In genomic region chr3:138175551-138175950, GRCm38 (mm10) we compare ENCODE assay signal across 28 mouse cellular contexts. TPM values are rescaled to one million over a fixed set of nuclear protein-coding genes. Genes with fewer than 3 reads are reported as not detected.
"Had no signal": no experiment of that assay in that cellular context is flagged by ENCODE, and none has a peak within 500 bp of the region (broad histone marks: within the 10 kb centered on the region; RNA-seq: fewer than 3 reads in every experiment).

No protein-coding gene starts in this region.

- H3K9ac ChIP-seq: liver, embryonic 13.5 days had no signal

- H3K4me3 ChIP-seq: left cerebral cortex, adult 2 months; liver, embryonic 13.5 days had no signal

- H3K36me3 ChIP-seq: liver, embryonic 13.5 days had no signal

- H3K4me1 ChIP-seq: liver, embryonic 13.5 days had no signal

- H3K27me3 ChIP-seq: liver, embryonic 13.5 days had no signal

- DNase-seq: kidney, adult 11 months; kidney, adult 9 months; kidney, postnatal 25 days; layer of hippocampus, postnatal 36 days; liver, embryonic 13.5 days; lung, postnatal 4 days; midbrain, embryonic 14.5 days; thymus, postnatal 25 days had no signal

- ATAC-seq: hindbrain, postnatal 0 days; inflammation-experienced regulatory T-cells, adult 6 months; lung, postnatal 0 days had no signal

- H3K4me2 ChIP-seq: liver, embryonic 13.5 days; midbrain, embryonic 11.5 days had no signal

- H3K27ac ChIP-seq: hindbrain, postnatal 0 days; left cerebral cortex, adult 2 months; liver, embryonic 13.5 days had no signal

- H3K9me3 ChIP-seq: liver, embryonic 13.5 days had no signal

RNA-seq across cellular contexts. Expression of gene 4930579F01Rik, which starts 18.1 kb away (rescaled TPM):
- total RNA-seq: hindbrain, postnatal 0 days; layer of hippocampus, adult 8-10 months; layer of hippocampus, postnatal 10 days; layer of hippocampus, postnatal 36 days; left cerebral cortex, adult 2 months; left cerebral cortex, postnatal 10 days; left cerebral cortex, postnatal 36 days; liver, adult 2 months; megakaryocyte progenitor cell, adult 5-6 weeks; megakaryocyte-erythroid progenitor cell, adult 5-6 weeks; midbrain, postnatal 0 days had no signal
- polyA plus RNA-seq: inflammation-experienced regulatory T-cells, adult 6 months; limb, embryonic 11.5 days; liver, adult 2 months; liver, embryonic 13.5 days; liver, embryonic 16.5 days; lung, postnatal 0 days; midbrain, embryonic 11.5 days; midbrain, embryonic 14.5 days; midbrain, postnatal 0 days; neural tube, embryonic 11.5 days; neural tube, embryonic 14.5 days; small intestine, adult 2 months; spleen, adult 2 months; thymus, postnatal 0 days had no signal

RNA-seq across cellular contexts. Expression of gene Adh7, which starts 42.0 kb away (rescaled TPM):
- total RNA-seq: megakaryocyte progenitor cell, adult 5-6 weeks; megakaryocyte-erythroid progenitor cell, adult 5-6 weeks had no signal
- polyA plus RNA-seq: inflammation-experienced regulatory T-cells, adult 6 months; limb, embryonic 11.5 days; spleen, adult 2 months had no signal
